Mouse (Mus musculus) limb, embryonic 15.5 days (tissue): ENCODE data around the gene Tomm22. TPM values are rescaled to one million over a fixed set of nuclear protein-coding genes. Genes with fewer than 3 reads are reported as not detected.
"Not testable (repeated sequence)": the region's sequence is repeated elsewhere in the genome, so short reads cannot be mapped to it uniquely, and the experiment has no call there.

Experiments
- ATAC-seq: fragments of 200-750 bp; cut with Nextera tagmentation; 2 replicates; pipeline ENCODE4 v1.8.0; 2017; ENCODE audit warnings: low read depth, moderate TSS enrichment; ENCODE audit not compliant: insufficient number of reproducible peaks, low FRiP score, low TSS enrichment
- H3K27ac ChIP-seq: fragments of 300-500 bp; sonication (generic); 2 replicates; pipeline ENCODE4 v1.5.1; 2015; ENCODE audit warnings: moderate library complexity, mild to moderate bottlenecking, inconsistent platforms
- H3K27me3 ChIP-seq: fragments of 300-500 bp; sonication (generic); 2 replicates; pipeline ENCODE4 v1.6.1; 2015; ENCODE audit warnings: inconsistent platforms
- H3K36me3 ChIP-seq: fragments of 300-500 bp; sonication (generic); 2 replicates; pipeline ENCODE4 v1.6.1; 2015; ENCODE audit warnings: inconsistent platforms
- H3K4me1 ChIP-seq: fragments of 300-500 bp; sonication (generic); 2 replicates; pipeline ENCODE4 v1.6.1; 2015; ENCODE audit warnings: inconsistent platforms
- H3K4me2 ChIP-seq: fragments of 300-500 bp; sonication (generic); 2 replicates; pipeline ENCODE4 v1.6.1; 2015; ENCODE audit warnings: mild to moderate bottlenecking, inconsistent platforms
- H3K4me3 ChIP-seq: fragments of 300-500 bp; sonication (generic); 2 replicates; pipeline ENCODE4 v1.5.1; 2015; ENCODE audit warnings: mild to moderate bottlenecking, inconsistent platforms
- H3K9ac ChIP-seq: fragments of 300-500 bp; sonication (generic); 2 replicates; pipeline ENCODE4 v1.6.1; 2015; ENCODE audit warnings: inconsistent platforms
- H3K9me3 ChIP-seq: fragments of 300-500 bp; sonication (generic); 2 replicates; pipeline ENCODE4 v1.6.1; 2016; ENCODE audit warnings: inconsistent platforms
- WGBS: fragments of 180-500 bp; shearing (Covaris S2); methylation state at CpG from one replicate; pipeline ENCODE4 v1.1.7; 2015; 5-methylcytosine and 5-hydroxymethylcytosine counted together
- polyA plus RNA-seq: library from polyadenylated mRNA; unstranded; fragments of >200 nt; fragmentation: Nextera tagmentation; extraction: Ambion mirVana; gene quantifications from 2 replicates; pipeline ENCODE4 v1.2.1, GENCODE M21; 2015

Gene Tomm22
- polyA plus RNA-seq, 1 experiment from 2014 or later = 216 TPM

- Histone ChIP-seq H3K4me3 (no peak overlapping the region), H3K4me2 (no peak overlapping the region), H3K27ac (no peak overlapping the region), H3K36me3 (peaks cover 38% of the 10 kb centered on the region), H3K4me1 (peaks cover 3% of the 10 kb centered on the region), H3K9me3 (no peaks in the 10 kb centered on the region), H3K27me3 (no peaks in the 10 kb centered on the region), H3K9ac (no peak overlapping the region)
- WGBS = 91% methylated on average over 8 of the region's 8 CpGs
- ATAC-seq = no peak
Observed at GRCm38 (mm10) chr15:79664666-79665065, 6.0 kb upstream of the Tomm22 start.

- H3K4me3 ChIP-seq = no peak overlapping the region
- no peaks in the 10 kb centered on the region for H3K27me3 ChIP-seq
- no peak overlapping the region for H3K9ac ChIP-seq
- no peaks in the 10 kb centered on the region for H3K9me3 ChIP-seq
- no peak overlapping the region for H3K27ac ChIP-seq
- H3K4me1 ChIP-seq = peaks cover 6% of the 10 kb centered on the region
- 72% methylated on average over 10 of the region's 10 CpGs for WGBS
- H3K36me3 ChIP-seq = peaks cover 46% of the 10 kb centered on the region
- ATAC-seq = no peak
- no peak overlapping the region for H3K4me2 ChIP-seq
Observed at GRCm38 (mm10) chr15:79669195-79669594, 1.5 kb upstream of the Tomm22 start.

GRCm38 (mm10) chr15:79670972-79671299 lies 275 bp downstream of the Tomm22 start:
- H3K4me1 ChIP-seq = peaks cover 6% of the 10 kb centered on the region
- H3K27ac ChIP-seq = peak overlapping the region; percentile 67
- under 1% methylated on average over 37 of the region's 37 CpGs for WGBS
- H3K4me2 ChIP-seq = peak overlapping the region; percentile 62
- ATAC-seq = peak; percentile 17; the same call in 1 of the 2 replicates
- H3K9me3 ChIP-seq = no peaks in the 10 kb centered on the region
- H3K36me3 ChIP-seq = peaks cover 56% of the 10 kb centered on the region
- peak overlapping the region; percentile 91 for H3K4me3 ChIP-seq
- H3K27me3 ChIP-seq = no peaks in the 10 kb centered on the region
- H3K9ac ChIP-seq = peak overlapping the region; percentile 82

- peaks cover 57% of the 10 kb centered on the region for H3K36me3 ChIP-seq
- not testable (repeated sequence) for H3K9ac ChIP-seq, H3K4me1 ChIP-seq, H3K27ac ChIP-seq, ATAC-seq, H3K9me3 ChIP-seq, H3K27me3 ChIP-seq
- H3K4me3 ChIP-seq = peak overlapping the region; percentile 91
- H3K4me2 ChIP-seq = peak overlapping the region; percentile 62
- 72% methylated on average over 11 of the region's 11 CpGs for WGBS
Observed at GRCm38 (mm10) chr15:79671828-79672348, 1.2 kb downstream of the Tomm22 start.

- H3K27me3 ChIP-seq = no peaks in the 10 kb centered on the region
- 89% methylated on average over 2 of the region's 2 CpGs for WGBS
- no peak for ATAC-seq
Observed at GRCm38 (mm10) chr15:79677936-79678335, 7.3 kb downstream of the Tomm22 start.

DNA sequence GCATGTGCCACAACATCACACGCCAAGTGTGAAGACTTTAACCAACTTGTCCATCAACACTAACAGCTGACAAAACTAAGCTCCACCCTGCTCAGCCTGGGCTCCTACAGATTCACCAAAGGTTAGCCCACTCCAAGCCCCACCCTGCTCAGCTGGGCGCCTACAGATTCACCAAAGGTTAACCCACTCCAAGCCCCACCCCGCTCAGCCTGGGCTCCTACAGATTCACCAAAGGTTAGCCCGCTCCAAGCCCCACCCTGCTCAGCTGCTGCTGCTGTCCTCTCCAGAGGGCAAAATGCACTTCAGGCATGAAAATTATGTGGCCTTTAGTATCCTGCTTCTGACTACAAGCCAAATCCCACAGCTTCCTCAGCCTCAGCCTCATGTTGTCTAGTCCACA lies 11.3 kb downstream of the Tomm22 start:
- peaks cover 50% of the 10 kb centered on the region for H3K4me1 ChIP-seq
- WGBS = 85% methylated on average over 4 of the region's 4 CpGs
- H3K9me3 ChIP-seq = no peaks in the 10 kb centered on the region
- no peak overlapping the region for H3K4me3 ChIP-seq
- no peaks in the 10 kb centered on the region for H3K27me3 ChIP-seq
- no peak overlapping the region for H3K4me2 ChIP-seq
- H3K27ac ChIP-seq = no peak overlapping the region
- peaks cover 13% of the 10 kb centered on the region; the same call in 1 of the 2 replicates for H3K36me3 ChIP-seq
- H3K9ac ChIP-seq = no peak overlapping the region
- no peak for ATAC-seq

More at GRCm38 (mm10) chr15:79677936-79678335, 7.3 kb downstream of the Tomm22 start:
- Histone ChIP-seq H3K36me3 (peaks cover 51% of the 10 kb centered on the region), H3K27ac (no peak overlapping the region), H3K4me3 (no peak overlapping the region), H3K4me1 (peaks cover 13% of the 10 kb centered on the region), H3K9ac (no peak overlapping the region), H3K9me3 (no peaks in the 10 kb centered on the region), H3K4me2 (no peak overlapping the region)

GRCm38 (mm10) chr15:79683146-79683545 lies 12.5 kb downstream of the Tomm22 start:
- Histone ChIP-seq H3K27me3 (no peaks in the 10 kb centered on the region), H3K9ac (no peak overlapping the region), H3K27ac (no peak overlapping the region), H3K4me3 (no peak overlapping the region), H3K4me2 (no peak overlapping the region), H3K4me1 (peaks cover 50% of the 10 kb centered on the region), H3K9me3 (no peaks in the 10 kb centered on the region), H3K36me3 (peaks cover 6% of the 10 kb centered on the region; the same call in 1 of the 2 replicates)
- ATAC-seq = no peak
- WGBS = 93% methylated on average over 6 of the region's 6 CpGs

- peak overlapping the region; percentile 67 for H3K4me2 ChIP-seq
- peaks cover 6% of the 10 kb centered on the region; the same call in 1 of the 2 replicates for H3K36me3 ChIP-seq
- no peak overlapping the region for H3K27ac ChIP-seq
- 0 out of 2 replicates have a peak overlapping the region, but pooled peaks have one; percentile 3 for H3K9ac ChIP-seq
- WGBS = 75% methylated on average over 19 of the region's 19 CpGs
- H3K4me1 ChIP-seq = peaks cover 55% of the 10 kb centered on the region
- H3K4me3 ChIP-seq = 0 out of 2 replicates have a peak overlapping the region, but pooled peaks have one; percentile 9
- H3K9me3 ChIP-seq = no peaks in the 10 kb centered on the region
- no peaks in the 10 kb centered on the region for H3K27me3 ChIP-seq
- no peak for ATAC-seq
Observed at GRCm38 (mm10) chr15:79683707-79684465, 13.2 kb downstream of the Tomm22 start.

DNA sequence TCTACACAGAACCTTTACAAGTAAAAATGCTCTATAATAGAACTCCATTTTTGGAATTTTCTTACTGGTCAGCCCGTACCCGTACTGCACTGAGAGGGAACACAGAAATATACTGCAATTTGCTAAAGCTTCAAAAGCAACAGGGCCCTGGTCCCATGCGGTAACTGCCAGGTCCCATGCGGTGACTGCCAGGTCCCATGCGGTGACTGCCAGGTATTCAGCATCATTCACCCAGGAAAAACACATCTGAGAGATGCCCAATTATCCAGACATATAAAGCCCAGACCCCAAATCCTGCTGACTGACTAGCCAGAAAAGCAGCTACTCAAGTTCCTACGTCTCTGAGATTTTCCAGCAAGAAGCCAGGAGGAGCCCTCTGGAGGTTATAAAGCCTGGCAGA lies 14.0 kb downstream of the Tomm22 start:
- peak overlapping the region; percentile 87 for H3K4me3 ChIP-seq
- no peaks in the 10 kb centered on the region for H3K27me3 ChIP-seq
- H3K27ac ChIP-seq = no peak overlapping the region
- 0 out of 2 replicates have a peak overlapping the region, but pooled peaks have one; percentile 15 for H3K9ac ChIP-seq
- H3K4me2 ChIP-seq = peak overlapping the region; percentile 67
- H3K9me3 ChIP-seq = no peaks in the 10 kb centered on the region
- peaks cover 59% of the 10 kb centered on the region for H3K4me1 ChIP-seq
- no peak for ATAC-seq
- peaks cover 5% of the 10 kb centered on the region; the same call in 1 of the 2 replicates for H3K36me3 ChIP-seq
- WGBS = 74% methylated on average over 6 of the region's 6 CpGs

GRCm38 (mm10) chr15:79685141-79685641 lies 14.5 kb downstream of the Tomm22 start:
- no peak for ATAC-seq
- no peaks in the 10 kb centered on the region for H3K27me3 ChIP-seq
- 0 out of 2 replicates have a peak overlapping the region, but pooled peaks have one; percentile 15 for H3K9ac ChIP-seq
- peak overlapping the region; percentile 87 for H3K4me3 ChIP-seq
- H3K4me2 ChIP-seq = peak overlapping the region; percentile 67
- peaks cover 64% of the 10 kb centered on the region for H3K4me1 ChIP-seq
- H3K36me3 ChIP-seq = 0 out of 2 replicates have a peak, but pooled peaks cover 3% of the 10 kb centered on the region
- H3K9me3 ChIP-seq = no peaks in the 10 kb centered on the region
- no peak overlapping the region for H3K27ac ChIP-seq
- WGBS = 21% methylated on average over 6 of the region's 6 CpGs

DNA sequence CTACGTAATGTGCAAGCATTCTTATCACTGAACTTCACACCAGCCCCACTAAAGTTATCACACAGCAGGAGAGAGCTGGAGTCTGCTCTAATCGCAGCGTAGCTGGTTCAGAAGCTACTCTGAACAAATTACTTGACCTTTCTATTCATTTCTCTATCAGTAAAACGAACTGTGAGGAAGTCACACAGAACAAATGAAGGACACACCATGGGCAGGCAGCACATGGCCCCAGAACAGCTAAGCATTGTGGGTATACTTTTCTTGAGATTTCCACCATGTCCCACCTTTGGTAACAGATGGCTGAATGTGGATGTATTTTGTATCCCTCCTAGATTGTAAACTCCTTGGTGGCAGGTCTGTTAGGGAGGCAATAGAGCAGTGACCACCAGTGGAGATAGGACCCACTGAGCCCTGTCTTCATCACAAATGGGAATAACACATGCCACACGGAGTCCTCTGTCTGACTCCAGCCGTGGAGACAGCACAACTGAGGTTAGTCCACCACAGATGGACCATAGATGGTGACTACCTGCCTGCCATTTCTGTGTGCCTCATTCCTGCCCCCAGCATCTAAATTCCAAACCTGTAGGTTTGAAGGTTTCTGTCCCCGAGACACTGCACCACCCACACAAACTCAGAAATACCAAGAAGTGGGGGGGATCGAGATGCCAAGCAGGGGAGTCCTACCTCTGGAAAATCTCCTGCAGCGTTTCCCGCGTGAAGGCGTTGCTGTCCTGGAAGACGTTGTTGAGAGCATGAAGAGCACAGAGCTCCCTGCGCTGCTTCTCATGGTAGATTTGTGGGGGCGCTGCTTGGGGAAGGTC lies 15.6 kb downstream of the Tomm22 start:
- Histone ChIP-seq H3K4me1 (peaks cover 63% of the 10 kb centered on the region), H3K9ac (no peak overlapping the region), H3K9me3 (no peaks in the 10 kb centered on the region), H3K27ac (no peak overlapping the region), H3K4me2 (peak overlapping the region; percentile 67), H3K4me3 (peak overlapping the region; percentile 87), H3K36me3 (0 out of 2 replicates have a peak, but pooled peaks cover 3% of the 10 kb centered on the region), H3K27me3 (no peaks in the 10 kb centered on the region)
- no peak for ATAC-seq
- 13% methylated on average over 15 of the region's 15 CpGs for WGBS
